Mouse (Mus musculus) liver, adult 2 months (tissue): ENCODE results near the gene Rab31.

Experiments used
- CTCF ChIP-seq: fragments of 200-500 bp; IDR thresholded peaks from 2 replicates; pipeline ENCODE4 v1.5.1; 2011; ENCODE audit warnings: low read depth, low read length, control low read depth
- POLR2A ChIP-seq: fragments of 200-500 bp; IDR thresholded peaks from 2 replicates; pipeline ENCODE4 v1.6.1; 2011; ENCODE audit warnings: low read length, control low read depth; ENCODE audit not compliant: insufficient read depth; ENCODE audit errors: extremely low read depth

GRCm38 (mm10) chr17:65771951-65772934, at the start of gene Rab31:
- TF ChIP-seq POLR2A, result 0 out of 2 replicates have a peak, but pooled peaks have one; percentile 25
- TF ChIP-seq CTCF, result no peak
